Mouse (Mus musculus): ENCODE data around the gene C1qtnf5.

C1qtnf5 gene

DNA sequence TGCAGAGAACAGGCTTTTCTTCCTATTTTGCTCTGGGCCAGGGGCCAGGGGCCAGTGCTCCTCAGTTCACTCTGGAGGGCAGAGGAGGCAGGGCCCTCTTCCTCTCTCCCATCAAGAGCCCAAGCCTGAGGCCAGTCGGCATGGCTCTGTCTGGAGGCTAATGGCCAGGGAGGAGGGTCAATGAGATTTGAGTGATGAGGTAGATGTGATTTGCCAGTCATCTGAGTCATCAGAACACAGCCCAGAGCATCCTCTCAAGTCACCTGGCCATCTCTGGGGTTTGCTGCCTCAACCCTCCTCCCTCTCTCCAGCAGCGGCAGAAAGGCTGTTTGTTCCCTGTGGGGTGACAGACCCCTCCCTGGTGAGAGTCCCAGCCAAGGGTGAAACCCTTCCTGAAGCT, 26.2 kb downstream of the C1qtnf5 start:
- peak; percentile 38 to 46 for DNase-seq

DNA sequence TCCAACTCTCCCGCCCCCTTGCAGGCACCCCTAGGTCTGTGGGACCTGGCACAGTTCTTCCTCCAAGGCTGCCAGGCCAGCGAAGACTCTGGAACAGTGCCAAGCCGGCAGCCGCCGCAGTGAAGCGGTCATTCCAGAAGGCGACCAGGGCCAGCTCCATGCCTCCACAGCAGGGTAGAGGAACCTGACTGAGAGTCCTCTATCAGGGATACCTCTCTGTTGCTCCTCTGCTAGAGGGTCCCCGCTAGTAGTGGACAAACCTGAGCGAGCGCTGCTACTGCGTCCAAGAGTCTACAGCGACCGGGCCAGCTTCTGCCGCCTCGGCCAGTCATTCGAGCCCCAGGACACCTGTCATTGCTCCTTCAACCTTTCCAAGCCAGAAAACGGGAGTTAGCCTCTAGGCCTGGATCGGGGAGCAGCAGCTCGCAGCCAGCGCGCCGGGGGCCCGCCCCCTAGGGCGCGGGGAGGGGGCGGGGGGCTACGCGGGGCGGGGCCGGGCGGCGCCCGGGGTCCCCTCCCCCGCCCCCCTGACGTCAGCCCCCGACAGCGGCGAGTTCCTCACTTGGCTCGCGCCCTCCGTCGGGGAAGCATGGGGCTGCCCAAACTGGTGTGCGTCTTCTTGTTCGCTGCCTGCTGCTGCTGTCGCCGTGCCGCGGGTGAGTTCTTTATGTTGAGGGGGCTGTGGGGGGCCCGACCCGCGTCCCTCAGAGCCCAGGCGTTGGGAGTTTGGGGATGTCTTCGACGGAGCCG, 27.2 kb downstream of the C1qtnf5 start, which contains the start of gene Mcam:
Mcam (plus strand) TSS at position 369 of the 750 bp plus-strand sequence.
- DNase-seq, result peak; percentile 77 to 85

DNA sequence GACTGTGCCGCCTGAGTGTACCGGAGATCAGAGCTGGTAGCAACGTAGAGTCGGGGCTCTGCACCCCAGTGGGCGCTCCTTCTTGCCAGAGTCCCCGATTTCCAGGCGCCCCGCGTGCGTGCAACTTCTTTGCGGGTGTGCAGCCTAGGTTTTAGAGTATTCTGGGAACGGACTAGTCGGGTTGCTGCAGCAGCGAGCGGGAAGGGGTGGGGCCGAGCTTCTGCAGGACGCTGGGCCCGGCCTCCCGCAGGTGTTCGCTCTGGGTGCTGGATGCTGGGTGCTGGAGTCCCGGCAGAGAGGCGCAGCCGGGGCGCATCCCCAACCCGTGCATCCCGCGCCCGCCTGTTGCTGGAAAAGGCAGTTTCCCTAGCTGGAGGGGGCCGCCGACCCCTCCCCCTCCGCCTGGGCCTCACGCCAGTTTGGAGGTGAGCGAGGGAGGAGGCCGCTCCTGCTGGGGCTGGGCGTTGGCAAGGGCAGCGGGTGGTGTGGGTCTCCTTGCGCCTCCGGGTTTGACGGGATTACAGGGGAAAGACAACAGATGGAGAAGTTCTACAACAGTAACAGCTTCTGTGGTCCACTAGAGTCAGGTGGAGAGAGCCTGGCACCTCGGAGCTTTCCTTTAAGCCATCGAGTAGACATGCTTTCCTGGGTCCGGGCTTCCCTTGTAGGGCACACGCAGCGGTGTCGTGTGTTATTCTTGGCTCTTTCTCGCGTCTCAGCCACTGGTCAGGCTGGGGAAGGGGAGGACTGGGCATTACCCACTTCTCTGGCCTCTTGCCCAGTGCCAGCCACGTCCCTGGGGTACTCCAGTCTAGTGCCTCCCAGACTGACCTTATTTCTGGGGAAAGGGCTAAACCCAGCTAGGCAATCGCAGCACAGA, 28.0 kb downstream of the C1qtnf5 start:
- DNase-seq, result peak; percentile 58 to 76

- peak; percentile 51 to 53 for DNase-seq
Measured at GRCm38 (mm10) chr9:44135731-44136411, 28.8 kb downstream of the C1qtnf5 start.

DNA sequence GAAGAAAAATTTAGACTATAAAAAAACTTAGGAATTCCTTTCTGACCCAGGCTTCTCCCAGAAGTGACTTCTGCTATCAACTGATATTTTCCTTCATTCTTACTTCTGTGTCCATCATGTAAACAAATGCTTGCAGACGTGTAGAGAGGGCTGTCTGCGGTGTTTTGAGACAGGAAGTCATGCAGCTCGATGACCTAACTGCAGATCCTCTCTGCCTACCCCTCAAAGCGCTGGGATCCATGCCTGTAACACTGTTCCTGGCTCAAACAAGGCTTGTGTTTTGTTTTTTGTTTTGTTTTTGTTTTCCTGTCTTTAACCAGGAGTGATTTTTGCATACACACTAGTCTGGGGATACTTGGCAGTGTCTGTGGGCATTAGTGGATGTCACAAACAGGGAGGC, 30.8 kb downstream of the C1qtnf5 start:
- no peak for DNase-seq

- no peak for DNase-seq
Measured at GRCm38 (mm10) chr9:44141951-44142350, 34.9 kb downstream of the C1qtnf5 start.

GRCm38 (mm10) chr9:44143421-44143820, 36.4 kb downstream of the C1qtnf5 start:
- DNase-seq, result no peak

- DNase-seq, result peak; percentile 63 to 69
Measured at GRCm38 (mm10) chr9:44144023-44144717, 37.1 kb downstream of the C1qtnf5 start.

GRCm38 (mm10) chr9:44144718-44145060, 37.6 kb downstream of the C1qtnf5 start:
- peak; percentile 71 to 72 for DNase-seq

DNA sequence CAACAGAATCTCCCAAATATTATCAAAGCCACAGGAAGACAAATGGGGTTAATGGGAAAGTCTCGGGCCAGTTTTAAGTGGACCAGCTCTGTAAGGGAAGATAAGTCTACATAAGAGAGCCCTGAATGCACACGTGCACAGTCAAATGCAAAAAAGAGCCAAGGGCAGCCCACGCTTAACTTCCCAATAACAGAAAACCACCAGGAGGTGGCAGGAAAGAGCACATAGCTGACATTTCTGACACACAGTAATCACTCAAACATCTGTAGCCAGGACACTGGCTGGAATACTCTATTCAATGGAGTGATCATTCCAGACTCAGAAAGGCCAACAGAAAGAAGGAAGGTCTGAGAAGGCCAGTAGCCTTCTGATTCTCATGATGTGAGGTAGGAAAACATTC, 40.2 kb downstream of the C1qtnf5 start:
- DNase-seq, result no peak

Measured in cerebellum, adult 18-20 months (tissue).